Mouse (Mus musculus) stomach, postnatal 0 days (tissue): ENCODE results near the gene Ktn1.

Experiments used
- CTCF ChIP-seq: IDR thresholded peaks from 2 replicates; pipeline ENCODE4 v1.5.1; 2016; ENCODE audit warnings: antibody characterized with exemption, low read depth, mild to moderate bottlenecking, moderate library complexity
- EP300 ChIP-seq: optimal IDR thresholded peaks from 2 replicates; pipeline ENCODE3; 2016; ENCODE audit warnings: antibody characterized with exemption

- TF ChIP-seq CTCF = no peak
- TF ChIP-seq EP300 = no peak
These were observed 128.2 kb downstream of the Ktn1 start for GRCm38 (mm10) chr14:47776260-47777035.
